Mouse (Mus musculus) c-Kit-positive CD71-positive TER-119-positive erythroid progenitor cells, embryonic 14.5 days (primary cell): ENCODE results near the gene Ppm1d.

ENCODE experiments used
- DNase-seq: peaks from one replicate; pipeline ENCODE4 v3.0.0-alpha.2; 2013; ENCODE audit warnings: low spot score

The Ppm1d gene

DNA sequence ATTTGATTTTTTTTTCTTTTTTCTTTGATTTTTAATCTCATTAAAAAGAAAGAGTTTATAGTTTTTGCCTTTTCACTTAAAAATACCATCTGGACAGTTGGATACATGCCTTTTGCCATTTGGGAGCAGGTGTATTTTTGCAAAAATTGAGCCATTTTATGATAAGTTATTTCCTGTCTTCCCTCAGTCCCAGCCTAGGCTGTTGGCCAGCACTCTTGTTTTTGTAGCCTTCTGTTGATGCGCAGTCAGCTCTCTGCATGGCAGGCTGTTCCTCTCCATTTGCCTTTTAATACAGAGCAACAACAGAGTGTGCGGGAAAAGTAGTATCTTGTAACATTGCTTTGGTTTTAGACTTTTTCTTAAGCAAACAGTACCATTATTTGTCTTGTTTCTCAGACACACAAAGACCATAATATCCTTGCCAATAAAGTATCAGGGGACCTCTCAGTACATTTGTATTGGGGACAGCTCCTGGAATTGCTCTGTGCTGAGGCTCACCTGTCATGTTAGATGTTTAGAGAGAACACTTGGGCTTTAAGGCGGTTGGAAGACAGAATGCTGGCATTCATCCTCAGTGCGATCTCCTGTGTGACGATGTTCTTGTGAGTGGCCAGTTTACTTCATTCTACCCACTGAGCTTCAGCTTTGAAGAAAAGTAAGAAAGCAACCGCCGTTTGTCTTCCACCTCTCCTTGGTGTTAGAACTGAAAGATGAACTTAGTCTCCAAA is 18.3 kb downstream of the Ppm1d start:
- DNase-seq: no peak

- peak; percentile 40 for DNase-seq
These were observed 23.7 kb downstream of the Ppm1d start for GRCm38 (mm10) chr11:85334778-85335177.

GRCm38 (mm10) chr11:85339173-85339831 is 28.3 kb downstream of the Ppm1d start:
- peak; percentile 92 for DNase-seq

- DNase-seq: peak; percentile 58
These were observed 29.1 kb downstream of the Ppm1d start for GRCm38 (mm10) chr11:85340070-85340616.

- DNase-seq: peak; percentile 99
These were observed 41.7 kb downstream of the Ppm1d start, which contains the start of gene Bcas3 for GRCm38 (mm10) chr11:85352539-85353380. TSS of gene Bcas3 (plus strand) at chr11:85353167.

- DNase-seq: peak; percentile 42
These were observed 42.8 kb downstream of the Ppm1d start for GRCm38 (mm10) chr11:85353819-85354218.

GRCm38 (mm10) chr11:85359641-85360040 is 48.6 kb downstream of the Ppm1d start:
- DNase-seq: no peak

GRCm38 (mm10) chr11:85361621-85362020 is 50.6 kb downstream of the Ppm1d start:
- DNase-seq: no peak

DNA sequence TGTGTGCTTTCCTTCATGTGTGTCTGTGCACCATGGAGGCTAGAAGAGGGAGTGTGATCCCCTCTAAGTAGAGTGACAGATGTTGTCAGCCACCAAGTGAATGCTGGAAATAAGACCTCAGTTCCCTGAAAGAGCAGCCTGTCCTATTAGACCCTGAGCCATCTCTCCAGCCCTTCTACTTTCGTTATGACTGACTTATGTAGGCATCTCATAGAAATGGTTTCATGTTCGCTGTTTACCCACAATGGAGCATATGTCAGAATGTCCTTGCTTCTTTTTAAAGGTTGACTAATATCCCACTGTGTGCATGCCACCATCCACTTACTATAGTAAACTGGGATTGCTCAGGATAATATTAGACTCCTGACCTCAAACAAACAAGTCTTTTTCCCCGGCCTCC is 55.1 kb downstream of the Ppm1d start:
- DNase-seq: no peak

- no peak for DNase-seq
These were observed 56.8 kb downstream of the Ppm1d start for GRCm38 (mm10) chr11:85367823-85368222.

DNA sequence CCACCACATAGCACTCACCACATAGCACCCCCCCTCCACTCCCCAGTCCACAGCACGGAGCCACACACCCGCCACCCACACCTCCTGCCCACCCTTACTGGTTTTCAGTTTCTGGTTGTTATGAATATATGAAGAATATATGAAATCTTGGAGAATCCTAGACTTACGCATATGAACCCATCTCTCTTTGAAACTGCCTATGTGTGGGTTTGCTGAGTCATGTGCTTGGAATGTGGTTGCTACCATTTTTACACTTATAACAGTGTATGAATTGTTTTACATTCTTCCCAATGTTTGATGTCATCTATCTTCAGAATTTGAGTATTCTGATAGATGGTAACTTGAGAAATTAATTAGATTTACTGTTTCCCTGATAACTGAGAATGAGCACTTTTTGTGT is 68.0 kb downstream of the Ppm1d start:
- no peak for DNase-seq

DNA sequence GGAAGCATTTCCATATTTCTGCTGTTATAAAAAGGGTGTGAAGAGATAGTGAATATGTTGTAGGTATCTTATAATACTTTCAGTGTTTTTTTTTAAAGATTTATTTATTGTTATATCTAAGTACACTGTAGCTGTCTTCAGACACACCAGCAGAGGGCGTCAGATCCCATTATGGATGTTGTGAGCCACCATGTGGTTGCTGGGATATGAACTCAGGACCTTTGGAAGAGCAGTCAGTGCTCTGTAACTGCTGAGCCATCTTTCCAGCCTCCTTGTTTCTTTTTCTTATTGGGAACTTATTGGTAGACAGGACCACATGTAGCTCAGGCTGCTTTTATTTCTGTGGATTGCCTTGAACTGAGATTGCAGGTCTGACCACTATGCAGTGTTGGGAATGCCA is 69.0 kb downstream of the Ppm1d start:
- DNase-seq: no peak

DNA sequence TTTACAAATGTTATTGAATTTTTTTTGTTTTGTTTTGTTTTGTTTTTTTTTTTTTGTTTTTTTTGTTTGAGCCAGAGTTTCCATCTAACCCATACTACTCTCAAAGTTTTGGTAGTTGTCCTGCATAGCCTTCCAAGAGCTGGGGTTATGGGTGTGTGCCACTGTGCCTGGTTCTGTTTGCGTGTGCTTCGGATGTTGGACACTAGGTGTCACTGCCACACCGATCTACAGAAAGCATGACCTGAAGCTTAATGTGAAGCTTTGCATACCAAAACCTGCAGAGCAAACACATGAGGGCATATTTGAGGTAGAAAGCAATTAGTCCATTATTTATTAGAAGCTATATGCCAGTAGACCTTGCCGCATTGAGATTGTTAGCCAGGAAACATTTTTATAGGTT is 71.0 kb downstream of the Ppm1d start:
- peak; percentile 63 for DNase-seq

DNA sequence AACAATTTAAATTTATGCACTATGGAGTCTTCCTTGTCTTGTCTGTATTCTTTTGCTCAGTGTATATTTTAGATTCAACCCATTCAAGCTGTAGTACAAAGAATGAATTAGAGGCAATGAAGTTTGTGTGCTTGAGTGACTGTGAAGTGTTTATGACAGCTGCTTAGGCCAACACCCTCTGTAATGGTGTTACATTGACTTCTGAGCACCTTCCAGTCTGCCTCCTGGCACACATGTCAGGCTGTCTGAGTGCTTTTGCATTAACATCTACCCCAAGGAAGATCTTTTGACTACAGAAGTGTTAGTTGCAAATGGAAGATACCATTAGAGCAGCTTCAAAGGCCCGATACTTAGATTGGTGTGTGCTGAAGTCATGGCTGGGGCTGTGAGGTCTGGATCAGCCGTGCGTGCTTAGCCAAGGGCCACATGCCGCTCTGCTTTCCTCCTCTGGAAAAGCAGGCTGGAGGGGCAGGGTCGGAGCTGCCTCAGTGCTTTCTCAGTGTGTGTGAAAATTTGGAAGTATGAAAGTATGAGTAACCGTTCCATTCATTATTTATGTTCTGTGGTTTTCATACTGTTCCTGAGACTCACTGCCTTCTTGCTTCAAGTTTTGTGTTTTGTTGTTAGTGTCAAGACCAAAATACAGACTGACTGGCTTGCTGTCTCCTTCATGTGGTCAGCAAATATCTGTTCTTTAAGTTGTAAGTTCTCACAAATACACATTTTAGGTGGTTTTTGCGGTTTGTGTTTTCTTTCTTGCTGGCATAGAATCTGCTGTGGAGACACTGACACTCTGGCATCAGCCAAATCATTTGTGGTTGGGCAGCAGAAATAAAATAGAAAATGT is 73.2 kb downstream of the Ppm1d start:
- no peak for DNase-seq

DNA sequence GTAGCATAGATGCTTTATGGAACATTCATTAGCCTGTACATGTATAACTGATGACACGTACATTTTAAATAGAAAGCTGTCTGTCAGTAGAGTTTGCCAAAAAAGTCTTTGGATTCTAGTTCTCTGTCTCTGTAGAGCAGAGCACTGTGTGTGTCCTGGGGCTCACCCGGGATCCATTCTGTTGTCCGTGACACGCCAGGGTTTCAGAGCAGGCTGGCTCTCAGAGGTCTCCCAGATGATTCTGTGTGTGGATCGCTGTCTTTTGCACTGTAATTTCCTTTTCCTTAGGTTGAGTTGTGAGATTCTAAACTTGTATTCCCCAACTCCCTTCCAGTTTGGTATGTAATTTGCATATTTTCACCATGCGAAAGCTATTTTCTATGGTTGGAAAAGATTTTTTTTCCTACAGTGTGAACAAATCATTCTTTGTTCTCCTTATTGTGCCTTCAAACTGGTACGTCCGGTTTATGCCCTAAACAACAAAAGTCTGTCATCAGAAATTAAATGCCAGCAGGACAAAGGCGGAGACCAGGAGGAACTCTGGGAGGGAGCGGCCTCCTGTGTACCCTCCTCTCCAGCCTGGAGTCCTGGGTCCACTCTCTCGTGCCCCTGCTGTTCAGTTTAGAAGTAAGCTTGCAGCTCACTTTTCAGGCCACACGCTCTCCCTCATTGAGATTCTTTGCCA is 81.3 kb downstream of the Ppm1d start:
- no peak for DNase-seq

GRCm38 (mm10) chr11:85392864-85393220 is 81.8 kb downstream of the Ppm1d start:
- no peak for DNase-seq

GRCm38 (mm10) chr11:85393990-85394389 is 82.9 kb downstream of the Ppm1d start:
- DNase-seq: no peak

GRCm38 (mm10) chr11:85395361-85395760 is 84.3 kb downstream of the Ppm1d start:
- DNase-seq: no peak
